Mouse (Mus musculus): ENCODE data around the gene Vps33a. TPM values are rescaled to one million over a fixed set of nuclear protein-coding genes. Genes with fewer than 3 reads are reported as not detected.

Vps33a gene
- polyA plus RNA-seq, 1 experiment from 2014 or later = 30.9 TPM

DNA sequence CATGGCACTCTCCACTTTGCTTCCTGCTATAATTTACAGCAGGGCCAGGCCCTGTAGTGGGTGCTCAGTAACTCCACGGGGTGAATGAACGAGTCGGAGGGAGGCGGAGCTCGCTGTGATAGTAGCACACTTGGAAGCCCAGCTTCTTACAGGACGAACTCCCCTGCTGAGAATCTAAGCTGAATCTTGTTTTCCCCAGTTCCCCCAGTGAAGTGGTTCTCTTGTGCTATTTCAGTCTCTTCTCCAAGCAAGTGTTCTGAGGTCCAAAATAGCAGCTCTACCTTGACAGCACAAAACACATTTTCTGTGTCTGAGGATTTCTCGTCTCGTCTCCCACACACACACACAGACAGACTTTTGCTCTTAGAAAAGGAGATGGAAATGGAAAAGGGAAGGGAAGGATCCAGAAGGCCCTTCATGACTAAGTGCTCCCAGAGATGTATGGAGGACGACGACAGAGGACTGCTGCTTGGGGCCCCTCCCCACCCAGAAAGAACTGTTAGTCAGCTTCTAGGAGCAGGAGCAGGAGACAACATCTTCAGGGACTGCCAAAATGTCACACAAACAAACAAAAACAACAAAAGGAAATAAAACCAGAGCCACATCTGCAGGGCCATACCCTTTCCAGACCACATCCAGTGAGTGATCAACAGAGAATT lies 20.9 kb upstream of the Vps33a start:
- no peak for ATAC-seq
- no peak for DNase-seq (ENCODE audit: low read depth, low spot score)
- ChIA-PET CTCF (interaction anchor here (1.0 to 2.3 kb wide), 2 partner anchors 16 to 32 kb away, joined by 3 to 11 read pairs; no protein-coding TSS in a partner anchor), POLR2A (interaction anchor here (0.6 kb wide), 1 partner anchor 26 kb away, joined by 5 read pairs; no protein-coding TSS in a partner anchor)
- TF ChIP-seq CTCF (IDR thresholded peaks at IDR 0.05) = no peak
- no peaks in the 10 kb centered on the region for H3K27me3 ChIP-seq
- in situ Hi-C loops (cut with MboI; ENCODE audit: low pct_unique_long_range_greater_than_20kb) = no loop called here

DNA sequence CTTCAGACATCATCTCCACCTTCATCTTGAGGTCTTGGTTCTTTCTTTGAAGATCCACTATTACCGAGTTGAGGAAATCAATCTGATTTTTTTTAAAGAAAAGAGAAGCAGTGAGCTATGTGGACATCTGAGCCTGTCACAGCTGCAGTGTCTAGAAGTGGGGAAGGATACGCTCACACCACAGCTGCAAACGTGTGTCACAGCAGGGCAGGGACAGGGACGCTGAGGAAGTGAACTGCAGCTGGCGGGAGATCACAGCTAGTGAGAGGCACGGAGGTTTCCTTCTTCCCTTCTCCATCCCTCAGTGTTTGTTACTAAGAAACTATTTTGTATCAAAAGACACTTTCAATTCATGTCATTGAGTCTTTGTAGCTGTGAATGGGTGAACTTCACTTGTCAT lies 7.2 kb upstream of the Vps33a start:
- in situ Hi-C loops (cut with MboI; ENCODE audit: low pct_unique_long_range_greater_than_20kb) = no loop called here
- ChIA-PET POLR2A (no interaction called here), CTCF (interaction anchor here (1.1 to 1.4 kb wide), 3 partner anchors 15 to 26 kb away, joined by 3 to 4 read pairs (median 3); no protein-coding TSS in a partner anchor)
- no peak for TF ChIP-seq CTCF (IDR thresholded peaks at IDR 0.05)
- H3K27me3 ChIP-seq = no peaks in the 10 kb centered on the region
- ATAC-seq = no peak
- no peak for DNase-seq (ENCODE audit: low read depth, low spot score)

DNA sequence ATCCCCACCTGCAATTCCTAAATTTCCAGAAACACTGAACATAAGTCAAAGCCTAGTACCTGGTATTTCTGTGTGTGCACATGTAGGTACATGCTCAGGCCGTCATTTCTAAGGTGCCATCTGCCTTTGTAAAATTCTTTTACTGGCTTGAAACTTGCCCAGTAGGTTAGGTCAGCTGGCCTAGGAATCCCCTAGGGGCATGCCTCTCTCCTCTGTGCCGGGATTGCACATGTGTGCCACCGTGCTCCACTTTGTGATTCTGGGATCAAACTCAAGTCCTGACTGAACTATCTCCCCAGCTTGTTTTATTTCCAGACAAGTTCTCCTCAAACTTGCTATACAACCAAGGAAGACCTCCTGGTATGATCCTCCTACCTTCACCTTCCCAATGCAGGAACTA lies 3.9 kb upstream of the Vps33a start:
- CTCF ChIA-PET = interaction anchor here (0.9 kb wide), 1 partner anchor 33 kb away, joined by 4 read pairs; no protein-coding TSS in a partner anchor

DNA sequence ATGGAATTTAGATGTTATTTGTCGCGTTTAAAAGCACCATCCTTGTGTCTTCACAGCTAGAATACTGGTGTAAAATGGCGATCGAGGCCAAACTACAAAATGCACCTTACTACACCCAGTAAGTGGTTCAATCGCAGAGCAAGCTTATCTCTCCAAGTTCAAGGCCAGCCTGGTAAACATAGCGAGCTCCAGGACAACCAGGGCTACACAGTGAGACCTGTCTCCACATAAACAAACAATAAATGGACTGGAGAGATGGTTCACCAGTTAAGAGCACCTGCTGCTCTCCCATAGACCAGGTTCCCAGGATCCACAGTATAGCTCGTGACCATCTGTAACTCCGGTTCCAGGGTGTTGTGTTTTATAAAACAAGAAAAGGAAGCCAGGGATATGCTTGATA lies 524 bp upstream of the Vps33a start:
- no peak for ATAC-seq
- POLR2A ChIA-PET = no interaction called here
- TF ChIP-seq CTCF (IDR thresholded peaks at IDR 0.05) = no peak
- H3K27me3 ChIP-seq = no peaks in the 10 kb centered on the region
- no peak for DNase-seq (ENCODE audit: low read depth, low spot score)
- in situ Hi-C loops (cut with MboI; ENCODE audit: low pct_unique_long_range_greater_than_20kb) = no loop called here
- CTCF ChIA-PET = no interaction called here

More for the DNA sequence above, 3.9 kb upstream of the Vps33a start:
- H3K27me3 ChIP-seq = no peaks in the 10 kb centered on the region
- TF ChIP-seq CTCF (IDR thresholded peaks at IDR 0.05) = no peak
- in situ Hi-C loops (cut with MboI; ENCODE audit: low pct_unique_long_range_greater_than_20kb) = no loop called here
- POLR2A ChIA-PET = no interaction called here
- DNase-seq (ENCODE audit: low read depth, low spot score) = no peak
- no peak for ATAC-seq

DNA sequence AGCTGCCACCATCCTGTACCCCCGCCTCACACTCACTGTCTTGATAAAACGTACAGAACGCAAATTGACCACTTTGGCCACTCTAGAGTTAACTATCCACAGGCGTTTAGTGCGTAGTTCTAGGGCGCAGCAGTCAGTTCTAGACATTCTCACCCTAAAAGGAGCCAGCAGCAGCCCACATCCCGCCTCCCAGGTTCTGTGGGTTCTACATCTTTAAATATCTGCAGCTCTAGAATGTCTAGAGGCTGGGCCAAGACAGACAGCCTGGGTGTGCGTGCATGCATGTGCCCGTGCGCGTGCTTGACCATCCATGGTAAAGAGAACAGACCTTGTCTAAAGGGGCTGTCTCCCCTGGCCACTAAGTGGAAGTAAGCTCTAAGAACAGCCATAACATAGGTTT lies 11.7 kb downstream of the Vps33a start:
- no peaks in the 10 kb centered on the region for H3K27me3 ChIP-seq
- ChIA-PET CTCF (no interaction called here), POLR2A (interaction anchor here (0.8 kb wide), 1 partner anchor 50 kb away, joined by 5 read pairs; no protein-coding TSS in a partner anchor)
- in situ Hi-C loops (cut with MboI; ENCODE audit: low pct_unique_long_range_greater_than_20kb) = no loop called here
- ATAC-seq (no peak), DNase-seq (ENCODE audit: low read depth, low spot score) (no peak)
- no peak for TF ChIP-seq CTCF (IDR thresholded peaks at IDR 0.05)

DNA sequence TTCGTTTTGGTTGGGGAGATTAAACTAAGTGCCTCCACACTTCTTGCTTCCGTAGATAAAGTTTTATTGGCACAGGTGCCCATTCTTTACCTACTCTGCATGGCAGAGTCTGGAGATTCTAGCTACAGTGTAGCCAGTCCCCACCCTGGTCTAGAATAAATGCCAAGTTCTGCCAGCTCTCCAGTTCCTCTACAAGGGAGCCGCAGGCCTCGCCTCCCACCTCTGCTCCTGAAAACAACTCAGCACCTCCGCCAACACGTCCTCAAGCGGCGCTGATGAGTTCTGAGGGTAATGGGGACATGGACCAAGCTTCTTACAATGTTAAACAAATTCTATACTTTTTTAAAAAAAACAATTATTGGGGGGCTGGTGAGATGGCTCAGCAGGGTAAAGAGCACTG lies 13.2 kb downstream of the Vps33a start:
- in situ Hi-C loops (cut with MboI; ENCODE audit: low pct_unique_long_range_greater_than_20kb) = no loop called here
- ChIA-PET CTCF (no interaction called here), POLR2A (interaction anchor here (0.5 kb wide), 1 partner anchor 938 kb away, joined by 5 read pairs; no protein-coding TSS in a partner anchor)
- no peak for ATAC-seq
- TF ChIP-seq CTCF (IDR thresholded peaks at IDR 0.05) = no peak
- no peaks in the 10 kb centered on the region for H3K27me3 ChIP-seq
- no peak for DNase-seq (ENCODE audit: low read depth, low spot score)

DNA sequence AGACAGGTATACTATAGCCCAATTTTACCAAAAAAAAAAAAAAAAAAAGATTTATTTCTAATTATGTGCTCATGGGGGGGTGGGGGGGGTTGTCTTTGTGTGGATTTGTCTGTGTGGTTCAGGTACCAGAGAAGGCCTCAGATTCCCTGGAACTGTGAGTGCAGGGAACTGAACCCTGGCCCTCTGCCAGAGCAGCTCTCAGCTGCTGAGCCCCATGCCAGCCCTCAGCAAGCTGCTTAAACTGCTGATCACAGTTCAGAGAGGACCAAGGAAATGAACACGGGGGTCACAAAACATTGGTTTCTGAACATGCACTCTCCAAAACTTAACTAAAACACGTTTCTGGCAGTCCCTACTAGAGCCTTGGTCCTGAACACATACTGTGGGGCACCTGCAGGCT lies 16.4 kb downstream of the Vps33a start:
- ChIA-PET CTCF (interaction anchor here (0.9 kb wide), 1 partner anchor 26 kb away, joined by 4 read pairs; no protein-coding TSS in a partner anchor), POLR2A (no interaction called here)
- H3K27me3 ChIP-seq = no peaks in the 10 kb centered on the region
- no peak for TF ChIP-seq CTCF (IDR thresholded peaks at IDR 0.05)
- in situ Hi-C loops (cut with MboI; ENCODE audit: low pct_unique_long_range_greater_than_20kb) = no loop called here
- no peak for ATAC-seq
- no peak for DNase-seq (ENCODE audit: low read depth, low spot score)

DNA sequence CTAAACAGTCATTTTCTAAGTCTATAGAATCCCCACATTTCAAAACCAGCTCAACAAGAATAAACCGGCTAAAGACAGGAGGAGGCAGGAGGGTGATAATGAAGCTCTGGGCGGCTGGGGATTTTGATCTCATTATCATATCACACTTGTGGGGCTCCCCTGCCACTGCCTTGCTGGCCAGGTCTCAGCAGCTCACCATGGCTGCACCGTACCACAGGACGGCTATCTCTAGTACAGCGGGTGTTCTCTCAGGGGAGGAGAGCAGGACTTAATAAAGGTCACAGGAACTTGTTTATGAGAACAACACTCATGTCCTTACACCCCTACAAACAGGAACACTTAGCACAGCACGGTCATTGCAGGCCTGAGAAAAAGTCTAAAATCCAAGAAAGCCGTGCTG lies 17.1 kb downstream of the Vps33a start:
- no peak for TF ChIP-seq CTCF (IDR thresholded peaks at IDR 0.05)
- H3K27me3 ChIP-seq = no peaks in the 10 kb centered on the region
- DNase-seq (ENCODE audit: low read depth, low spot score) (no peak), ATAC-seq (no peak)
- CTCF ChIA-PET = interaction anchor here (0.9 kb wide), 1 partner anchor 25 kb away, joined by 4 read pairs; no protein-coding TSS in a partner anchor
- POLR2A ChIA-PET = no interaction called here
- in situ Hi-C loops (cut with MboI; ENCODE audit: low pct_unique_long_range_greater_than_20kb) = no loop called here

DNA sequence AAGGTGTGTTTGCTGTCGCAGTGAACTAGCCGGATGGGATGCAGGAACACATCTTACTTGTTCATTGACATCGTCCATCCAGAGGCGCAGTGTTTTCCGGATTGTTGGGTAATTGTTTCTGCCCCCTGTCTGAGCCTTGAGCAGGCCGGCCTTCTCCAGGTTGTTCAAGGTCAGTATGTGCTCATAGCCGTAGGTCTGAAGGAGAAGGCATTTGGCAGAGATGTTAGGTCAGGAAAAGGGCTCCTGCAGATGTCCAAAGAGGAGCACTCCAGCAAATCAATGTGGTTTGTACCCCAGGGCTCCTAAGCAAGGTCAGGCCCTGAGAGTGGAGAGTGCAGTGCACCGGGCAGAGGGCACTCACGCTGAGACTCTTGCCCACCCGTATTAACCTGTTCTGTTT lies 39.0 kb downstream of the Vps33a start:
- no peaks in the 10 kb centered on the region for H3K27me3 ChIP-seq
- no peak for TF ChIP-seq CTCF (IDR thresholded peaks at IDR 0.05)
- no peak for DNase-seq (ENCODE audit: low read depth, low spot score)
- ChIA-PET CTCF (no interaction called here), POLR2A (no interaction called here)
- in situ Hi-C loops (cut with MboI; ENCODE audit: low pct_unique_long_range_greater_than_20kb) = no loop called here
- no peak for ATAC-seq

DNA sequence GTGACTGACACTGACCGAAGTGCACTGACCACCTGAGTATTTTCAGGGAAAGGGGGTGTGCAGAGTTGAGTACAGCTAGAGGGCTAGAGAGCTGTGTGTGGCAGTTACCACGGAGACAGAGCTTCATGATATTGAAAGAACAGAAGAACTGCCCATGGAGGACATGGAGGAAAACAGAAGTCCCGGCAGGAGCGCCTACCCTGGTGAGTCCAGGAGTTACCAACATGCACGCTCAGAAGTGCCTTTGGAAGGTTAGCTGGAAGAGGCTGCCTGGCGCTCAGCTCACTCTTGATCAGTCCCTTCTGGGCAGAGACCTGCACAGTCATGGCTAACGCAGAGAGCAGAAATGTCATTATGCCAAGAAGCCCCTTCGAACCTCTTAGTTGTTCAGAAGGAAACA lies 42.8 kb downstream of the Vps33a start:
- no peaks in the 10 kb centered on the region for H3K27me3 ChIP-seq
- in situ Hi-C loops (cut with MboI; ENCODE audit: low pct_unique_long_range_greater_than_20kb) = no loop called here
- DNase-seq (ENCODE audit: low read depth, low spot score) (no peak), ATAC-seq (no peak)
- no peak for TF ChIP-seq CTCF (IDR thresholded peaks at IDR 0.05)
- ChIA-PET CTCF (interaction anchor here (0.8 to 1.7 kb wide), 3 partner anchors 13 to 85 kb away, joined by 3 to 5 read pairs (median 4); no protein-coding TSS in a partner anchor), POLR2A (interaction anchor here (0.5 kb wide), 2 partner anchors 11 to 507 kb away, joined by 3 to 5 read pairs; no protein-coding TSS in a partner anchor)

DNA sequence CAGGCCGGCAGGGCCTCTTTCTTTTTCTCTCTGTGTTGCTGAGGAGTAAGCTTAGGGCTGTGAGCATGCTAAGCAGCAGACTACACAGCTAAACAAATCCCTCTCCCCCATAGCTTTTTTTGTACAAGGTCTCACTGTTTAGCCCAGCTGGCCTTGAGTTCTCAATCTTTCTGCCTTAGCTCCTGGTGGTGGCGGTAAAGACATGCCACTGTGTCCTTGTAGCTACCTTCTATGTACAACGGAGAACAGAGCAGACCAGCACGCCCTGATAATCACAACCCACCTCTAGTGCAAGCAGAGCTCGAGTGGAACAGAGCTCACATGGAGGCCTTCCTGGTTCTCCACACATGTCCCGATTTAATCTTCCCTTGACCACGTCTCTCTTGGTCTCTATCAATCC lies 44.2 kb downstream of the Vps33a start:
- H3K27me3 ChIP-seq = no peaks in the 10 kb centered on the region
- ChIA-PET POLR2A (no interaction called here), CTCF (no interaction called here)
- no peak for TF ChIP-seq CTCF (IDR thresholded peaks at IDR 0.05)
- in situ Hi-C loops (cut with MboI; ENCODE audit: low pct_unique_long_range_greater_than_20kb) = no loop called here
- DNase-seq (ENCODE audit: low read depth, low spot score) (no peak), ATAC-seq (no peak)
